9 mouse cellular contexts compared by ENCODE assay signal in genomic region chr15:102146882-102147281, GRCm38 (mm10). TPM values are rescaled to one million over a fixed set of nuclear protein-coding genes. Genes with fewer than 3 reads are reported as not detected.
DNase-seq lines count a peak whose midpoint lies in the region; ATAC-seq lines count a peak whose summit lies in the region.
"Had no signal": no experiment of that assay in that cellular context is flagged by ENCODE, and none has a peak within 500 bp of the region (broad histone marks: within the 10 kb centered on the region; RNA-seq: fewer than 3 reads in every experiment).

No protein-coding gene starts in this region.

- peak; percentile 51 for ATAC-seq in inflammation-experienced regulatory T-cells, adult 6 months
- ATAC-seq in erythroid progenitor cell, adult 5-6 weeks (replicated peaks; ENCODE audit: low FRiP score, poor library complexity, severe bottlenecking) = no peak

- peak; percentile 44 to 78 for DNase-seq in heart, adult 18-20 months
- DNase-seq in heart, adult 8-10 months (ENCODE audit: low spot score) = no peak
- DNase-seq in urinary bladder, postnatal 36 days (ENCODE audit: low spot score in 2 of 2) = peak; percentile 32 to 38
- DNase-seq in urinary bladder, postnatal 10 days (ENCODE audit: low spot score) = no peak
- peak; percentile 60 for DNase-seq in cerebellum, adult 8-10 months
- peak; percentile 63 for DNase-seq in lung, postnatal 14 days

RNA-seq across cellular contexts. Expression of gene Igfbp6, which starts 2.7 kb away (rescaled TPM):
- total RNA-seq in heart, adult 18-20 months (2021) = 10 to 100 TPM; 23.3 to 39.7 TPM
- total RNA-seq in heart, adult 8-10 months (2022) = 10 to 100 TPM; 20.6 to 52.4 (median 26.0) TPM
- polyA plus RNA-seq in inflammation-experienced regulatory T-cells, adult 6 months (2017; shearing (Covaris generic)) = under 1 TPM in 1 of 3 experiments, not detected in 2; 0.33 TPM
- not detected in 2 replicates for total RNA-seq in erythroid progenitor cell, adult 5-6 weeks (2015; ENCODE audit: low replicate concordance)
- total RNA-seq in erythroid progenitor cell, adult 5-6 weeks (2017; ENCODE audit: low replicate concordance) = not detected in 2 replicates

RNA-seq across cellular contexts. Expression of gene Soat2, which starts 3.4 kb away (rescaled TPM):
- not detected for total RNA-seq in heart, adult 18-20 months (2021)
- under 1 TPM in 3 of 4 experiments, not detected in 1; 0.11 to 0.13 (median 0.12) TPM for total RNA-seq in heart, adult 8-10 months (2022)
- polyA plus RNA-seq in inflammation-experienced regulatory T-cells, adult 6 months (2017; shearing (Covaris generic)) = 1 to 10 TPM in 2 of 3 experiments, under 1 TPM in 1; 0.94 to 4.9 (median 1.3) TPM
- total RNA-seq in erythroid progenitor cell, adult 5-6 weeks (2015; ENCODE audit: low replicate concordance) = 1.1 and 5.0 TPM in 2 replicates
- 1.0 and 1.7 TPM in 2 replicates for total RNA-seq in erythroid progenitor cell, adult 5-6 weeks (2017; ENCODE audit: low replicate concordance)
- polyA plus RNA-seq: embryonic facial prominence, embryonic 13.5 days had no signal

RNA-seq across cellular contexts. Expression of gene Spryd3, which starts 10.8 kb away (rescaled TPM):
- 10 to 100 TPM; 14.4 to 15.3 TPM for total RNA-seq in heart, adult 18-20 months (2021)
- 10 to 100 TPM; 13.2 to 16.8 (median 15.6) TPM for total RNA-seq in heart, adult 8-10 months (2022)
- 10 to 100 TPM; 32.1 to 44.8 (median 33.6) TPM for polyA plus RNA-seq in inflammation-experienced regulatory T-cells, adult 6 months (2017; shearing (Covaris generic))
- 2.5 and 5.4 TPM in 2 replicates for total RNA-seq in erythroid progenitor cell, adult 5-6 weeks (2015; ENCODE audit: low replicate concordance)
- 2.3 and 16.0 TPM in 2 replicates for total RNA-seq in erythroid progenitor cell, adult 5-6 weeks (2017; ENCODE audit: low replicate concordance)

RNA-seq across cellular contexts. Expression of gene Tns2, which starts 46.7 kb away (rescaled TPM):
- 100 to 1,000 TPM; 109 to 123 TPM for total RNA-seq in heart, adult 18-20 months (2021)
- 100 to 1,000 TPM; 123 to 146 (median 133) TPM for total RNA-seq in heart, adult 8-10 months (2022)
- polyA plus RNA-seq in inflammation-experienced regulatory T-cells, adult 6 months (2017; shearing (Covaris generic)) = 1 to 10 TPM; 3.3 to 4.2 (median 3.8) TPM
- 0.36 TPM in 1 of 2 replicates, not detected in the other for total RNA-seq in erythroid progenitor cell, adult 5-6 weeks (2015; ENCODE audit: low replicate concordance)
- total RNA-seq in erythroid progenitor cell, adult 5-6 weeks (2017; ENCODE audit: low replicate concordance) = not detected in 2 replicates

RNA-seq across cellular contexts. Expression of gene Zfp740, which starts 56.2 kb away (rescaled TPM):
- 10 to 100 TPM; 30.6 to 31.5 TPM for total RNA-seq in heart, adult 18-20 months (2021)
- 10 to 100 TPM; 31.5 to 40.0 (median 35.5) TPM for total RNA-seq in heart, adult 8-10 months (2022)
- 10 to 100 TPM; 20.3 to 33.3 (median 25.5) TPM for polyA plus RNA-seq in inflammation-experienced regulatory T-cells, adult 6 months (2017; shearing (Covaris generic))
- total RNA-seq in erythroid progenitor cell, adult 5-6 weeks (2015; ENCODE audit: low replicate concordance) = 25.2 and 33.5 TPM in 2 replicates
- total RNA-seq in erythroid progenitor cell, adult 5-6 weeks (2017; ENCODE audit: low replicate concordance) = 30.5 and 52.6 TPM in 2 replicates

Comparison
In these comparisons a context has a peak if more than half of its experiments do, and no peak if none do; other contexts are left out.
1. DNase-seq: peak in heart, adult 18-20 months (2 of 2), urinary bladder, postnatal 36 days (2 of 2), cerebellum, adult 8-10 months (single experiment) and lung, postnatal 14 days (single experiment); none in heart, adult 8-10 months (single experiment) and urinary bladder, postnatal 10 days (single experiment).
2. RNA of gene Igfbp6, which starts 2.7 kb away (total RNA-seq): 23.3 to 39.7 TPM in heart, adult 18-20 months and 20.6 to 52.4 TPM in heart, adult 8-10 months; not detected in erythroid progenitor cell, adult 5-6 weeks; every median in the first group is over 10 times any median in the second.